Mouse (Mus musculus) layer of hippocampus, adult 6 months (tissue): Measurements from ENCODE around the gene Tcstv3. TPM values are rescaled to one million over a fixed set of nuclear protein-coding genes. Genes with fewer than 3 reads are reported as not detected.

ENCODE experiments used
- long read RNA-seq, 2 experiments: library from polyadenylated mRNA; unstranded; transcript quantifications; one replicate each; pipeline ENCODE4 v2.0.0; 2019 to 2020
- polyA plus RNA-seq: library from polyadenylated mRNA; unstranded; fragments of <200 nt; fragmentation: Nextera tagmentation; gene quantifications from 2 replicates; pipeline ENCODE4 v1.2.3, GENCODE M21; 2021

Tcstv3 gene
- polyA plus RNA-seq = not detected in 2 replicates
- long read RNA-seq, experiment 1 = 0 reads
- long read RNA-seq, experiment 2 = 0 reads

GRCm38 (mm10) chr13:120316578-120316977, at the start of gene Tcstv3:
TSS of gene Tcstv3 (plus strand) at chr13:120316878.

GRCm38 (mm10) chr13:120299991-120300442, 16.7 kb upstream of the Tcstv3 start, which contains the start of gene BC147527:
TSS of gene BC147527 (plus strand) at chr13:120300392.

Other genes starting within 250 kb of the Tcstv3 start
- not detected in 2 replicates for gene Gm20767, start 176.6 kb upstream of the Tcstv3 start, polyA plus RNA-seq
- gene Gm21818, start 144.4 kb upstream of the Tcstv3 start, polyA plus RNA-seq = not detected in 2 replicates
- not detected in 2 replicates for gene Gm21762, start 100.9 kb upstream of the Tcstv3 start, polyA plus RNA-seq
- gene Gm21731, start 77.8 kb upstream of the Tcstv3 start, polyA plus RNA-seq = not detected in 2 replicates
- not detected in 2 replicates for gene AF067061, start 53.8 kb upstream of the Tcstv3 start, polyA plus RNA-seq
- 0.09 and 0.14 TPM in 2 replicates for gene BC147527, start 16.5 kb upstream of the Tcstv3 start, polyA plus RNA-seq